Mouse (Mus musculus) thymus, adult 18-20 months (tissue): ENCODE measurements around the gene Pou2f1.

Experiments
- DNase-seq, 2 experiments: peaks; one replicate each; pipeline ENCODE4 v3.0.0; 2022; ENCODE audit warnings: mixed read lengths in 2 of 2

Pou2f1 gene

DNA sequence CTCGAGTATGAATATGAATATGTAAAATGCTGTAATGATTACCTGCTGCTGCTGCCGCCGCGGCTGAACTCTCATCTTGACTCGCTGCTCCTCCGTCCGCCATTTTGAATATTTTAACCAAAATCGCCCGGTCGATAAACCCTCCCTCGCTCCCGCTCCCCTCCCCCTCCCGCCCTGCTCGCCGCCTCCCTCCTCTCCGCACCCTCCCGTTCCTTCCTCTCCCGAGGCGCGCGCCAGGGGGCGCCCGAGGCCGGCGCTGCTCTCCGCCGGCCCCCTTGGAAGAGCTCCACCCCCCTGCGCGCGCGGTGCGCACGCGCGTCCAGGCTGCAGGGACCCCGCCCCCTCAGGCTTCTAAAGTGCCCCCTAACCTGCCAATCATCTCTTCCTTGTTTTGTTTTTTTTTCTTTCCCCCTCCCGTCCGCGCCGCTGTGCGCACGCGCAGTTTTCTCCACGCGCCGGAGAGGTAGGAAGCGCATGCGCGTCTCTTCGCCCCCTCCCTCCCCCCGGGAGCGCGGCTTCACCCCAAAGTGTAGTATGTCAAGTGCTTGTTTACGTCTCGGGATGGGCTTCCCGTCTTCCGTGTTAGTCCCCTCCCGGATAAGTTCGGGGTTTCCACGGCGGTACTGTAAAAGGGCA, at the start of gene Pou2f1:
TSS of gene Pou2f1 (minus strand) at position 159 of the 636 bp plus-strand sequence.
- DNase-seq, result peak; percentile 96 to 97

DNA sequence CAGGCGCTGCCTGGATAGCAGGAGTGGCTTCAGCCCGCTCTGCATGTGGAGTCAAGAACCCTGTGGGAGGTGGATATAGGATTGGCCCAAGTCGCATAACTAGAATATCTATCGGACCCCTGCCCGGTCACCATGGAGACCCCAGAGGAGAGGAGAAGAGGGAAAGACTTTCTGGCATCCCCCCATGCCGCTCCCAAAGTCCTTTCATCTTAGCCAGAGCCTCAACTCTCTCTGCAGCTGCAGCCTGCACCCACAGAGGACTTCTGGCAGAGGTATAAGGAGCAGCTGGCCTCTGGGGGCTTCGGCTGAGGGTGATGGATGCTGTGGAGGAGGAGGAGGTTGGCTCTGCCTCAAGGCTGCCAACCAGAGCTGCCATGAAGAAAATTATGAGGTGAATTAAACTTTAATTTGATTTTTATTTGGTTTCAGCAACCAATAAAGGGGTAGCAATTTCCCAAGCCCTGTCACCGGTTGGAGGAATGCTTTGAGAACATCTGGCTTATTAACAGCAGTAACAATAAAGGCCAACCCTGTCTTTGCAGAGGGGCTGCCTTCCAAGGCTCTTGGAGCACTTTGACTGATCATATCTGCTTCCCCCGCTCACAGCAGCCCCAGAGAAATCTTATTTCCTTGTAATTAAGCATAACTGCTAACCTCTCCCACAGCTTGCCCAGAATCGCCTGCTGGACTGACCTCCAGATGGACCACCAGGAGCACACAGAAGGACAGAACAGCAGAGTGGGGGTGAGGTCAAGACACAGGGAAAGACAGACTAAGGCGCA, 46.8 kb upstream of the Pou2f1 start:
- DNase-seq, result peak; percentile 12 to 24

GRCm38 (mm10) chr1:166048230-166048911, 45.9 kb upstream of the Pou2f1 start:
- DNase-seq, result peak in 1 of 2 experiments; percentile 15

DNA sequence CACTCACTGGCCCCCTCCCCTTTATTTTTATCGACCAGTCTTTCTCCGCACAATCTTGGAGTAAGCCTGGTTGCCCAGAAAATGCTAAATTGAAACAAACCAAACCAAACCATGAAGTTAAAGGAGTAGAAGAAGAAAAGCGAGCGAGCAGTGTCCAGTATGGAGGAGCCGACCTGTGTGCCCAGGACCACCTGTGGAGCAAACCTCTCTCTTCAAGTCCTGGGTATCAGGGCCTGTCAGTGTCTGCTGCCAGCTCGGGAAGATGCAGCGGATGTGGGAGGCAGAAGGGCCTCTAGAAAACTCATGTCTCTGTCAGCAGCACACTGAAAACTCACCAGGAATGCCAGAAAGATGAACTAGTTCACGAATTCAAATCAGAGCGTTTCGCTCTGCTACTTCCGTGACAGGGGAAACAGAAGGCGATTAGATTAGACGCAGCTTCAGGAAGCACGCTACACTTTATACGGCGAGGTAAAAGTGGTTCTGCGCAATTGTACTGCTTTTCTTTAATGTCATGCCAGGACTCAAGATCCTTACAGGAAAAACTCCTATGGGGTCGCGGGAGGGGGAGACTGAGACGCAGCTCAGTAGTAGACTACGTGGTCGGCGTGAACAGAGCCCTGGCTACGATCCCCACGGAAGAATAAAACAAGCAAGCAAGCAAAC, 45.2 kb upstream of the Pou2f1 start:
- DNase-seq, result no peak

GRCm38 (mm10) chr1:166045894-166046197, 43.4 kb upstream of the Pou2f1 start:
- DNase-seq, result no peak

DNA sequence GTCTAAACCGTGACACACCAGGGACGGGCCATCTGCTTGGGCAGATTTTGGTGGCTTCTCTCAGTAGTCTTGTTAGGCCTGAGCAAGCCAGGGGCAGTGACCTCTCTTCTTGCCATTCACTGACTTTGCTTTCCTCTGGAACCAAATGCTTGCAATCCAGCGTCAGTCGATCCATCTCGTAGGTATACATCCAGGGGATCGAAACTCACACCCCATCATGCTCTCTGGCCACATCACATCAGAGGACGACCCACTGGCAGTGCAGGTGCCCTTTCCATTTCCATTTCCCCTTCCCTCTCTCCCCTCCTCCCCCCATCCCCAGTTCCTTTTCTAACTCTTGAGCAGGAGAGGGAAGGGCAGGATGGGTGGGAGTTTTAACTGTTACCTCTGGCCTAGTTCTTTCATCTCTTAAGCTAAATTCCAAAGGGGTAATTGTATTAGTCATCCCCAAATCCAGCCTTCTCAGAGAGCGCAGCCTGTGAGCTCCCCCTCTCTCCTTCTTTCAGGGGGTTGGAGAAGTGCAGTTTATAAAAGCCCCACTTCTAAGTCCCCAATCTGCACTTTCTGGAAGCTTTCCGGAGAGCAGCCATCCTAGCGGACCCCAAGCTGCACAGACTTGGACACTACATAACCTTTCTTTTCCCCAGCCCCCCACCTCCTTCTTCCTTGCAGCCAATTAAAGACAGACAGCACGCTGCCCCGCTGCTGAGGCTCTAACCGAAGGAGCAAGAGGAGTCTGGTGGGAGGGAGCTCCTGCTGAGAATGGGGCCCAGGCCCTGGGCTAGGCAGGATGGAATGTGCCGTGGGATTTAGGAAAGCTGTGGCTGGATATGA, 42.8 kb upstream of the Pou2f1 start:
- DNase-seq, result no peak

GRCm38 (mm10) chr1:166043451-166044149, 41.1 kb upstream of the Pou2f1 start:
- DNase-seq, result no peak

- DNase-seq, result no peak
These were observed 39.0 kb upstream of the Pou2f1 start for GRCm38 (mm10) chr1:166041501-166041900.

DNA sequence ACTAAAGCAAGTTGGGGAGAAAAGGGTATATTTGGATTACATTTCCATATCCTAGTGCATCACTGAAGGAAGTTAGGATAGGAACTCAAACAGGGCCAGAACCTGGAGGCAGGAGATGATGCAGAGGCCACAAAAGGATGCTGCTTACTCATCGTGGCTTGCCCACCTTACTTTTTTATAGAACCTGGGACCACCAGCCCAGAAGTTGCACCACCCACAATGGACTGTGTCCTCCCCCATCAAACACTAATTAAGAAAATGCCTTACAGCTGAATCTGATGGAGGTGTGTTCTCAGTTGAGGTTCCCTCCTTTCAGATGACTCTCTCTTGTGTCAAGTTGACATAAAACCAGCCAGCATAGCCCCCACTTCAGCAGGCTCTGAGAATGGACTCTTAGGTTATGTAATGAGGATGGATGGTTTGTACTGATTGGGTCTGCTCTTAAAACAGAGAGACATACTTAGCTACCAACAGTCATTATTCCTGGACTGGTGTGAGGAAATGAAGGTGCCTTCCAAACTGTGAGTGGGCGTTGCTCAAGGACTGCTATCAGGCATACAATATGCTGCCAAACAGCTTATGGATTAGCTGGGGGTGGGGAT, 36.4 kb upstream of the Pou2f1 start:
- no peak for DNase-seq

GRCm38 (mm10) chr1:166035045-166035444, 32.6 kb upstream of the Pou2f1 start:
- no peak for DNase-seq

GRCm38 (mm10) chr1:166031673-166032547, 29.4 kb upstream of the Pou2f1 start:
- no peak for DNase-seq

DNA sequence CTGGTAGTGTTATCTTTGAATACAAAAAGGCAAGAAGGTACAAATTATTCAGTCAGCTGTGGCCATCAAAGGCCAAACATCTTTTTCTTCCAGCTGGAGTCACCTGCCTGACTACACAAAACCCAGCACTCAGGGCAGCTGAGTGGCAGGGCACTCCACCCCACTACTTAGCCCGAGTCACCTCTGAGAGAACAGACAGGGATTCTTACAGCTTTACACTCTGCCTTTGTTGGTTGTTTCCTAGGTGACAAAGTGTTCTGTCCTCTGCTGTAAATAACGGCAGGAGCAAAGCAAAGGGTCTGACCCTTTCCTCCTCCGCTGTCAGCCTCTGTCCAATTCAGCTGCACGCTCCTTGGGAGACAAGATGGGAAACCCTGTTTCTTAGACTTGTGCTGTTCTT, 21.5 kb upstream of the Pou2f1 start:
- no peak for DNase-seq

DNA sequence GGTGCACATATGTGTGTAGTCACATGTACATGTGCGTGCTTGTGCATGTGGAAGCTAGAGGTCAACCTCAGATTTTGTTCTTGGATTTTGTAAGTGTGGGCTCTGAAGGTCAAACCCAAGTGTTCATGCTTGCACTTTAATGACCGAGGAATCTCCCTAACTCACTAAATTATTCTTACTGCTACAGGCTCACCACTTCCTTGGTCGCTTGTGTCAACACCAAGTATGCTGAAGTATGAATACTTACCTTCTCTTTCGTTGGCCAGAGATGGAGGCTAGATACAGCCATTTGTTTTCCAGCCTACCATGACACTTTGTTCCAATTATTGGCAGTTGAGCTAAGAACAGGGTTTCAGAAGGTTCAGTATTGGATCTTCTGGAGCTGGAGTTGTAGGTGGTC, 14.7 kb upstream of the Pou2f1 start:
- no peak for DNase-seq

DNA sequence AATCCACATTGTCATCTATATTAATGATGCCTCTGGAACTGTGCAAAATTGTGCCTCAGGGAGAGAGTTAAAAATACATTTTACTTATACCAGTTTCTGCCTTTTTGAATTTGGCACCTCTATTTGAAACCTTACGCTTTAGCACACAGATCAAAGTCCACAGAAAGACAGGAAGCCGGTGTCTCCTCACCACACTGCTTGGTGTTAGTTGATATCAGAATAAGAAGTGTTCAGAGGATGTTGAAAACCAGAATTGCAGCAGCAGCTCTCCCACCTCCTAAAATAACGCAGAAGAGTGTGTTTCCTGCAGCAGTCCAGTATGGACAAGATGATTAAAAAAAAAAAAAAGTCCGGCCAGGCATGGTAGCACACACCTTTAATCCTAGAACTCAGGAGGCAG, 13.8 kb upstream of the Pou2f1 start:
- DNase-seq, result peak in 1 of 2 experiments; percentile 55

DNA sequence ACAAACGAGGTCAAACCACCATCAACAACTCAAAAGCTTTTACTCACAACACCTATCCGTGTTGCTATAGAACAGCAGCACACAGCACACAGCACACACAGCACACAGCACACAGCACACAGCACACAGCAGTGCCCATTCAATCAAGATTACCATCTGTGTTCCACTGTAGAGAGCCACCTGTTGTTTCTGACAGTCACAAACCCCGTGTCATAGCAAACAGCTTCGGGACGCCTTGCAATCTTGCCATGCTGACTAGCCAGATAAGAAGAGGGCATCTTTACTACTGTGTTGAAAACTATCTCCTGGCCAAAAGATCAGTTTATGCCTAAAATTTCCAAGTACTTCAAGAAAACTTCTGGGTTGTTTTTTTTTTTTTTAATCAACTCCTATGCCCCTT, 12.1 kb upstream of the Pou2f1 start:
- peak in 1 of 2 experiments; percentile 42 for DNase-seq

GRCm38 (mm10) chr1:166010106-166010505, 7.6 kb upstream of the Pou2f1 start:
- DNase-seq, result no peak

DNA sequence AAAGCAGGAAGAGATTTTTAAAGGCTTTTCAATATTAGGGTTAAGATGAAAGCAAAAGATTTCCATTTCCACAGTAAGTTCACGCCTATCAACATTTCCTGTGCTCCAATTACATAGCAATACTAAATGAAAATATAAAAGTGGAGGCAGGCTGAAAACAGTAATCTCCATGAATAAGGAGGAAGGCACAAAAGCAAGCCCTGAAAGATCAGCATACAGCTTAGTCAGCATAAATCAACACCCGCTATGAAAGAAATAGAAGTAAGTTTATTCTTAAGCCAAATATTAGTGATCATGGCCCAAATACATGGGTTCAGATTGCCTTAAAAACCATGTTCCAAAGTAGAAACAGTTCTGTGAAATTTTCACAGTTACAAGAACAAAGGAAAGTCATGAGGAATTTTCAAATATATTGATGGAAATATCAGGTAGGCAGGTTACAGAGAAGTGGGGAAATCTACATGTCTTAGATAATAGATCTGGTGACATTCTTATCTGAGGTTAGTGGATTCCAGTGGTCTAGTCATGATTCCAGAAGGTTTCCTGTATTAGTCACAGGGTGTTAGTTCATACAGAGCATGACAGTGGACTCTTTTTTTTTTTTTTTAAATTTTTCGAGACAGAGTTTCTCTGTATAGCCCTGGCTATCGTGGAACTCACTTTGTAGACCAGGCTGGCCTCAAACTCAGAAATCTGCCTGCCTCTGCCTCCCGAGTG, 6.3 kb upstream of the Pou2f1 start:
- no peak for DNase-seq

GRCm38 (mm10) chr1:166007026-166007425, 4.5 kb upstream of the Pou2f1 start:
- DNase-seq, result peak; percentile 33 to 58

DNA sequence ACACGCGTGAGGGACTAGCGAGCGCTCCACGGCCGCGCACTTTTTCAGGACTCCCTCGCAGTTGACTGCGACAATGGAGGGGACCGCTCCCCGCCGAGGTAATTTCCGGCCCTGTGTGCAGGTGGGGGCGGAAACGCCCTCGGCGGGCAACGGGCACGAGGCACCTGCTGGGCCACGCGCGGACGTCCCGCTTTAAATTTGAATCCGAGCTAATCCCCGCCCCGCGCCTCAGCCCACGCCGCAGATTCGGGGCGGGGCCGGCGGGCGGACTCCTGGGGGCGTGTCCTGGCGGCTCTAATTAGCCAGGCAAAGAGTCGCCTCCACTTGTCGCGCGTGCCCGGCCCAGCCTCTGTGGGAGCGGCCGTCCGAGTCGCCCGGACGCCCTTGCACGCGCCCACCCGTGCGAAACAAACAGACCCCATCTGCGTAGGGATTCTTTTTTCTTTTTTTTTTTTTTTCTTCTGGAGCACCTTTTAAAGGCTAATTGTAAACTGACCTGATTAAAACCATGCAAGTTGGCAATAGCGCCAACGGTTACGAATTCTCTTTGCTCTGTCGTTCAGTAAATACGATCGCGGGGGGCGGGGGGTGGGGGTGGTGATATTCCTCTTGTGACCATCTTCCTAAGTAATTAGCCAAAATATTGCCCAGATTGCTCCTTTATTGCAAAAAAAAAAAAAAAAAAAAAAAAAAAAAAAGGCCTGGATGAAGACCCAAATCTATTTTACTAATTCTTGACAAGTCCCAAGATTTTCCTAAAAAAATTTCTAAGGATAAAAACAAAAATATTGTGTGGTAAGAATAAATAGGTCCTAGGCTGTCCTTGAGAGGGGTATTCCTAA, 924 bp upstream of the Pou2f1 start:
- DNase-seq, result peak; percentile 92 to 94
